Mouse (Mus musculus): ENCODE measurements at regions not wholly inside any gene's neighbourhood (a gene's known extent, or its start where the extent isn't known, plus 50 kb on each side); places are given as distances from the start of the nearest gene placed in this dataset. TPM values are rescaled to one million over a fixed set of nuclear protein-coding genes. Genes with fewer than 3 reads are reported as not detected.
"Not testable (repeated sequence)": the region's sequence is repeated elsewhere in the genome, so short reads cannot be mapped to it uniquely, and the experiment has no call there.

- H3K4me3 ChIP-seq; H3K4me2 ChIP-seq; H3K27ac ChIP-seq; H3K4me1 ChIP-seq; H3K36me3 ChIP-seq; H3K9me3 ChIP-seq (replicated peaks); H3K27me3 ChIP-seq (replicated peaks); ATAC-seq; H3K9ac ChIP-seq: not testable (repeated sequence)
- WGBS (ENCODE audit: insufficient replicate concordance): 36% methylated on average over 1 of the region's 1 CpGs
These were observed 814.3 kb downstream of the Trib2 start for GRCm38 (mm10) chr12:15002401-15002800.

Small RNAs in the stretch of these regions (microRNA-seq; reads per million reads assigned to microRNA genes)
- gene Gm27682: not detected

All from liver, embryonic 12.5 days (tissue).